Mouse (Mus musculus) ES-E14 (cell line): ENCODE data around the gene Pole. TPM values are rescaled to one million over a fixed set of nuclear protein-coding genes. Genes with fewer than 3 reads are reported as not detected.

Experiments used
- DNase-seq: peaks from one replicate; pipeline ENCODE4 v3.0.0-alpha.2; 2013; ENCODE audit warnings: low read depth, low spot score
- H3K27ac ChIP-seq: 2 replicates; pipeline ENCODE4 v1.5.1; 2012; ENCODE audit warnings: low read depth, mild to moderate bottlenecking, low read length, moderate library complexity, mixed read lengths; ENCODE audit not compliant: poor library complexity, insufficient read depth, severe bottlenecking
- H3K36me3 ChIP-seq: 2 replicates; pipeline ENCODE4 v1.6.1; 2012; ENCODE audit warnings: mild to moderate bottlenecking, low read length, moderate library complexity, mixed read lengths; ENCODE audit not compliant: control insufficient read depth, poor library complexity, insufficient read depth, severe bottlenecking
- H3K4me1 ChIP-seq, 2 experiments: fragments of 150-350 bp in 1 of 2; sonication (generic) in 1 of 2; 2 replicates each; pipeline ENCODE4 v1.6.1; 2012; ENCODE audit warnings: low read length in 2 of 2, mild to moderate bottlenecking in 1 of 2, mixed read lengths in 1 of 2; ENCODE audit not compliant: control insufficient read depth in 2 of 2, insufficient read depth in 2 of 2, poor library complexity in 1 of 2
- H3K4me3 ChIP-seq, 2 experiments: fragments of 150-350 bp in 1 of 2; sonication (generic) in 1 of 2; 2 replicates each; pipeline ENCODE4 v1.5.1; 2012; ENCODE audit warnings: low read length in 2 of 2, low read depth in 1 of 2, mild to moderate bottlenecking in 1 of 2, mixed read lengths in 1 of 2; ENCODE audit not compliant: insufficient read depth in 1 of 2, poor library complexity in 1 of 2, severe bottlenecking in 1 of 2
- H3K9ac ChIP-seq: 2 replicates; pipeline ENCODE4 v1.6.1; 2012; ENCODE audit warnings: low read depth, mild to moderate bottlenecking, low read length, mixed read lengths; ENCODE audit not compliant: poor library complexity, insufficient read depth, severe bottlenecking
- H3K9me3 ChIP-seq: fragments of 150-350 bp; sonication (generic); 2 replicates; pipeline ENCODE4 v1.6.1; 2012; ENCODE audit warnings: low read depth, mild to moderate bottlenecking, low read length; ENCODE audit not compliant: control insufficient read depth, insufficient read depth
- CHD2 ChIP-seq: IDR thresholded peaks from 2 replicates; pipeline ENCODE4 v1.6.1; 2014; ENCODE audit warnings: mild to moderate bottlenecking, low read depth, low read length, inconsistent platforms
- HCFC1 ChIP-seq: IDR thresholded peaks from 2 replicates; pipeline ENCODE4 v1.6.1; 2012; ENCODE audit warnings: low read length, inconsistent platforms, borderline replicate concordance; ENCODE audit not compliant: insufficient read depth
- MAFK ChIP-seq: IDR thresholded peaks from 2 replicates; pipeline ENCODE4 v1.6.1; 2014; ENCODE audit warnings: mild to moderate bottlenecking, low read depth, low read length, inconsistent platforms; ENCODE audit not compliant: insufficient read depth
- ZC3H11A ChIP-seq: IDR thresholded peaks from 2 replicates; pipeline ENCODE4 v1.6.1; 2012; ENCODE audit warnings: low read depth, mild to moderate bottlenecking, inconsistent platforms, low read length, borderline replicate concordance
- ZNF384 ChIP-seq: IDR thresholded peaks from 2 replicates; pipeline ENCODE4 v1.6.1; 2012; ENCODE audit warnings: low read depth, low read length, inconsistent platforms
- in situ Hi-C, 2 experiments: fragments of 600-800 bp; cut with MboI; formaldehyde crosslinking; loops; one replicate each; pipeline ENCODE4 v1.15.1; 2025; ENCODE audit warnings: low sequenced_read_pairs in 2 of 2, inconsistent platforms in 1 of 2; ENCODE audit not compliant: unreplicated experiment in 2 of 2
- total RNA-seq: library from RNA; depleted of rRNA; stranded (reverse); fragments of 300-350 nt; gene quantifications from 2 replicates; pipeline ENCODE4 v1.2.3, GENCODE M21; 2012

The Pole gene
- total RNA-seq, 1 experiment, result 77.7 TPM

DNA sequence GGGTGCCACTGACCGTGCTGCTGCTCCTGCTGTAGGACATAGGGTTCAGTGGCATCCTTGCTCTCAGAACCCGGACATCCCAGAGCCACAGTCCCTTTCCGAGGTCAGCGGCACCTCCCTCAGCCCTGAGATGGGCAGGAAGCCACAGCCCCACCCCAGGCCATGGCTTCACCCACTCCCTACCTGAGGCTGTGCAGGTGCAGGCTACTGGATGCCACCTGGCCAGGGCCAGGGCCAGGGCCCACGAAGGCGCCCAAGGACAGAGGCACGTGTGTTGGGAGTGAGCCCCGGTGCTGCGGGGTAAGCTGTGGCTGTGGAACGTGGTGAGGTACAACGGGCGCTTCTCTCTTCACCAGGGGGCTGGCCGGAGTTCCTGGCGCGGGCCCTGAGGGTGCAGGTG is 93.0 kb downstream of the Pole start:
- peaks cover 0 to 13% of the 10 kb centered on the region in 2 experiments; a peak in 2 of 4 replicates for H3K4me1 ChIP-seq
- H3K9ac ChIP-seq, result no peak overlapping the region
- no peaks in the 10 kb centered on the region for H3K9me3 ChIP-seq
- H3K4me3 ChIP-seq, result peak overlapping the region; percentile 51 to 86; a peak in 2 of 4 replicates
- H3K27ac ChIP-seq, result no peak overlapping the region
- DNase-seq, result no peak
- peaks cover 17% of the 10 kb centered on the region; the same call in 1 of the 2 replicates for H3K36me3 ChIP-seq
- in situ Hi-C loops, result no loop called here
- no peak for TF ChIP-seq CHD2
- no peak for TF ChIP-seq MAFK
- no peak for TF ChIP-seq ZC3H11A

DNA sequence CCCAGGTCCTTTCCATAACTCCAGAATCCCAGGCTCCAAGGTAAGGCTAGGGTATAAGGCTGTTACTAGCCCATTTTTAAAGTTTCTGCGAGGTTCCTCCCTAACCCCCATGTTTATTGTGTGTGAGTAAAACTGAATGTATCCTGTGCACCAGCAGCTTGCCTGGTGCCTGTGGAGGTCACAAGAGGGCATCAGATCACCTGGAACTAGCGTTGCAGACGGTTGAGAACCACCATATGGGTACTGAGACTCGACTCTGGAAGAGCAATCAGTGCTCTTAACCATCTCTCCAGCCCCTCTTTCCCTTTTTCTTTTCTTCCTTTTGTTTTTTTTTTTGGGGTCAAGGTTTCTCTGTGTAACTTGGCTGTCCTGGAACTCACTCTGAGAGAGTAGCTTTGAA is 93.7 kb downstream of the Pole start:
- TF ChIP-seq ZNF384 (no peak), CHD2 (no peak), ZC3H11A (no peak), HCFC1 (no peak), MAFK (no peak)
- Histone ChIP-seq H3K4me3 (no peak overlapping the region), H3K27ac (no peak overlapping the region), H3K4me1 (peaks cover 0 to 13% of the 10 kb centered on the region in 2 experiments; a peak in 2 of 4 replicates), H3K9ac (no peak overlapping the region), H3K36me3 (peaks cover 17% of the 10 kb centered on the region; the same call in 1 of the 2 replicates), H3K9me3 (no peaks in the 10 kb centered on the region)
- in situ Hi-C loops, result no loop called here
- DNase-seq, result no peak

- no peak overlapping the region for H3K9ac ChIP-seq
- H3K36me3 ChIP-seq, result no peaks in the 10 kb centered on the region; the same call in 1 of the 2 replicates
- H3K9me3 ChIP-seq, result no peaks in the 10 kb centered on the region
- H3K4me3 ChIP-seq, result no peak overlapping the region
- DNase-seq, result no peak
- in situ Hi-C loops, result no loop called here
- TF ChIP-seq CHD2 (no peak), ZNF384 (no peak), MAFK (no peak), ZC3H11A (no peak), HCFC1 (no peak)
- no peak overlapping the region for H3K27ac ChIP-seq
- H3K4me1 ChIP-seq, result peaks cover 0 to 7% of the 10 kb centered on the region in 2 experiments; a peak in 1 of 4 replicates
Measured at GRCm38 (mm10) chr5:110384491-110384890, 98.4 kb downstream of the Pole start.

DNA sequence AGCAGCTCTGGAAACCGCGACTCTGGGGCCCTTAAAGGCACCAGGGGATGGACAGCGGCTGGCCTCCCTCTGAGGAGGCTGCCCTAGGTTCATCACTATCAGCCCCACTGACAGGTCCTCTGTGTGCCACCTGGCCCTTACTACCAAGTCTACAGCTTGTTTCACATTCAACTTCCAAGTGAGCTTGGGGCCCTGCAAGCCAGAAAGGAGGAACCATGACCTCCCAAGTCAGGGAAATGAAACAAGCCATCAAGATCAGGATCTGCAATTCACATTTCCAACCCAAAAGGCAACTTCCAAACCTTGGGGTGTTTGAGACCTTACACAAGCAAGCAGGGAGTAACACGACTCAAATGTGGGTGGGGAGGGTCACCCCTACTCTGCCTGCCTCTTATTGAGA is 99.2 kb downstream of the Pole start:
- H3K4me3 ChIP-seq, result no peak overlapping the region

More for the DNA sequence above, 99.2 kb downstream of the Pole start:
- Histone ChIP-seq H3K27ac (no peak overlapping the region), H3K4me1 (peaks cover 0 to 7% of the 10 kb centered on the region in 2 experiments; a peak in 1 of 4 replicates), H3K36me3 (no peaks in the 10 kb centered on the region; the same call in 1 of the 2 replicates), H3K9ac (no peak overlapping the region), H3K9me3 (no peaks in the 10 kb centered on the region)
- no peak for DNase-seq
- in situ Hi-C loops, result no loop called here
- no peak for TF ChIP-seq HCFC1
- TF ChIP-seq ZNF384, result no peak
- TF ChIP-seq CHD2, result no peak
- TF ChIP-seq MAFK, result no peak
- TF ChIP-seq ZC3H11A, result no peak
